Mouse (Mus musculus) forebrain, embryonic 14.5 days (tissue): ENCODE data around the gene Tmem81. TPM values are rescaled to one million over a fixed set of nuclear protein-coding genes. Genes with fewer than 3 reads are reported as not detected.
"Not testable (repeated sequence)": the region's sequence is repeated elsewhere in the genome, so short reads cannot be mapped to it uniquely, and the experiment has no call there.

Source experiments
- ATAC-seq: fragments of 200-750 bp; cut with Nextera tagmentation; 2 replicates; pipeline ENCODE4 v1.8.0; 2017; ENCODE audit warnings: mild to moderate bottlenecking, moderate library complexity
- DNase-seq: peaks from one replicate; pipeline ENCODE4 v3.0.0-alpha.2; 2015; ENCODE audit warnings: low spot score
- H3K27ac ChIP-seq: fragments of 300-500 bp; sonication (generic); 2 replicates; pipeline ENCODE4 v1.5.1; 2014; ENCODE audit warnings: low read depth, mild to moderate bottlenecking, control low read depth, low read length, moderate library complexity
- H3K27me3 ChIP-seq: fragments of 300-500 bp; sonication (generic); replicated peaks from 2 replicates; pipeline ENCODE4 v1.6.1; 2014; ENCODE audit warnings: low read length, control low read depth, mixed read lengths; ENCODE audit not compliant: control insufficient read depth, insufficient read depth
- H3K36me3 ChIP-seq: fragments of 300-500 bp; sonication (generic); 2 replicates; pipeline ENCODE4 v1.6.1; 2014; ENCODE audit warnings: low read length, control low read depth; ENCODE audit not compliant: control insufficient read depth, insufficient read depth
- H3K4me1 ChIP-seq: fragments of 300-500 bp; sonication (generic); 2 replicates; pipeline ENCODE4 v1.6.1; 2014; ENCODE audit warnings: antibody characterized with exemption, low read length, control low read depth; ENCODE audit not compliant: control insufficient read depth, insufficient read depth
- H3K4me2 ChIP-seq: fragments of 300-500 bp; sonication (generic); 2 replicates; pipeline ENCODE4 v1.6.1; 2014; ENCODE audit warnings: mild to moderate bottlenecking, control low read depth, low read length
- H3K4me3 ChIP-seq: fragments of 300-500 bp; sonication (generic); 2 replicates; pipeline ENCODE4 v1.5.1; 2014; ENCODE audit warnings: low read depth, low read length, control low read depth
- H3K9ac ChIP-seq: fragments of 300-500 bp; sonication (generic); 2 replicates; pipeline ENCODE4 v1.6.1; 2014; ENCODE audit warnings: mild to moderate bottlenecking, low read length, control low read depth, moderate library complexity
- H3K9me3 ChIP-seq: fragments of 300-500 bp; sonication (generic); replicated peaks from 2 replicates; pipeline ENCODE4 v1.6.1; 2016; ENCODE audit warnings: low read length, control low read depth, mixed read lengths; ENCODE audit not compliant: control insufficient read depth
- WGBS: fragments of 180-500 bp; shearing (Covaris S2); extraction: QIAGEN DNeasy Blood & Tissue Kit; methylation state at CpG from one replicate; pipeline ENCODE4 v1.1.7; 2014; 5-methylcytosine and 5-hydroxymethylcytosine counted together
- polyA plus RNA-seq: library from polyadenylated mRNA; unstranded; fragments of >200 nt; fragmentation: Nextera tagmentation; extraction: Ambion mirVana; gene quantifications from 2 replicates; pipeline ENCODE4 v1.2.1, GENCODE M21; 2014

Tmem81 gene
- 0.74 and 1.1 TPM in 2 replicates for polyA plus RNA-seq

DNA sequence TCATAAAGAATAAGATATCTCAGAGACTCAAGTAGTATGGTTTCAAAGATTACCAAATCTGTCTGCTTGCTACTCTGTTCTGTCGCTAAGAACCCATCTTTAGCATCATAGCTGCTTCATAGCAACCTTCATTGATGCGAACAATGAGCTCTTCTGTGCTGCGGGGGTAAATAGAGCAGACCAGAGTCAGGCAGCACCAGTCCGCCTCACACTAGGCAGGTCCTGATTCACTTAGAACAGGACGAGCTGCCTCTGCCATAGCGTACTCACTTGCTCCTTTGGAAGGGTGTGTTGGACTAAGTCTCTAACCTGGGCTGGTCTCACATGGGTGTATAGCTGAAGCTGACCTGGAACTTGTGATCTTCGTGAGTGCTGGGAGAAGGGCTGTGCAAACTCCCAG is at the start of gene Tmem81:
Gene Tmem81, plus strand, starts transcription at position 173 of the 400 bp plus-strand sequence.
- H3K36me3 ChIP-seq = peaks cover 60% of the 10 kb centered on the region
- H3K4me2 ChIP-seq = no peak within 1 kb of the TSS
- H3K27ac ChIP-seq = no peak within 1 kb of the TSS
- no peaks in the 10 kb centered on the region for H3K4me1 ChIP-seq
- no peaks in the 10 kb centered on the region for H3K27me3 ChIP-seq
- no peak within 1 kb of the TSS for H3K9ac ChIP-seq
- no peak within 1 kb of the TSS for H3K4me3 ChIP-seq
- ATAC-seq (no peak), DNase-seq (no peak)
- WGBS = 84% methylated on average over 7 of the region's 7 CpGs
- H3K9me3 ChIP-seq = no peaks in the 10 kb centered on the region

DNA sequence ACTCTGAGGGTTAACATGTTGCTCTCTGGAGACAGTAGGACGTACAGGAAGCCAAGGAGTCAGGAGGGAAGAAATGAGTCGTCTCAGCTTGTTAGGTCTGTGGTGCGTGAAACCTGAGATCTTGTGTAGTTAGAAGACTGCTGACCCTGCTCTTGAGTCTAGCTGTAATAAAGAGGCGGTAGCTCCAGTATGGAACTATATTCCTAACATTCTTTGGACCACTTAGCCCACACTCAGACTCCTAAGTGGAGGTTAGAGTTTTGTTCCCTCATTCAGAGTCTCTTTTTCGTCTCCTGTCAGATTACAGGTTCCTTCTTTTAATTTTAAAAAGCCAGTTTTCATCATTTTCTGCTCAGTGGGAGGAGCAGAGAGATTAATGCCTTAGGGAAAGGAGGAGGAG is 41.4 kb upstream of the Tmem81 start:
- Histone ChIP-seq H3K9me3 (no peaks in the 10 kb centered on the region), H3K27me3 (no peaks in the 10 kb centered on the region), H3K4me3 (no peak overlapping the region), H3K36me3 (peaks cover 50% of the 10 kb centered on the region), H3K27ac (no peak overlapping the region), H3K4me2 (no peak overlapping the region), H3K9ac (no peak overlapping the region), H3K4me1 (0 out of 2 replicates have a peak, but pooled peaks cover 2% of the 10 kb centered on the region)
- no peak for ATAC-seq
- DNase-seq = no peak
- 86% methylated on average over 5 of the region's 5 CpGs for WGBS

DNA sequence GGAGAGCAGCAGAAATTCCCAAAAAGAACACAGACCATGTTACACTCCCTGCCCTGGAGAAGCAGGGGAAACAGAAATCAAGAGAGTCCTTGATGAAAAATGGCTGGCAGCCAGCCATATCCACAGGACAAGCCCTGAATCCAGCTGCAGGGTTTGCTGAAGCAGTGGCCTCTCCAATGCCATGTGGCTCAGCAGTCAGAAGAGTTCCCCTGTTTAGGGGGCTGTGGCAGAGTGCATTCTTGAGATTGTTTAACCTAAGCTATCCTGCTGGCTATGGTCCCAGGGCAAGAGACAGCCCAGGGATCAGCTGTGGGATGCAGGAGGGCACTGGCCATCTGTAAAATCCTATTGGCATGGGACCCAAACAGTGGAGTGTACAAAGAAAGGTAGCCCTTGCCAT is 37.1 kb upstream of the Tmem81 start:
- H3K4me1 ChIP-seq = 0 out of 2 replicates have a peak, but pooled peaks cover 2% of the 10 kb centered on the region
- no peak overlapping the region for H3K4me2 ChIP-seq
- ATAC-seq = no peak
- peaks cover 28% of the 10 kb centered on the region for H3K36me3 ChIP-seq
- DNase-seq = peak; percentile 3
- no peak overlapping the region for H3K27ac ChIP-seq
- no peak overlapping the region for H3K9ac ChIP-seq
- H3K9me3 ChIP-seq = no peaks in the 10 kb centered on the region
- H3K4me3 ChIP-seq = no peak overlapping the region
- H3K27me3 ChIP-seq = no peaks in the 10 kb centered on the region

DNA sequence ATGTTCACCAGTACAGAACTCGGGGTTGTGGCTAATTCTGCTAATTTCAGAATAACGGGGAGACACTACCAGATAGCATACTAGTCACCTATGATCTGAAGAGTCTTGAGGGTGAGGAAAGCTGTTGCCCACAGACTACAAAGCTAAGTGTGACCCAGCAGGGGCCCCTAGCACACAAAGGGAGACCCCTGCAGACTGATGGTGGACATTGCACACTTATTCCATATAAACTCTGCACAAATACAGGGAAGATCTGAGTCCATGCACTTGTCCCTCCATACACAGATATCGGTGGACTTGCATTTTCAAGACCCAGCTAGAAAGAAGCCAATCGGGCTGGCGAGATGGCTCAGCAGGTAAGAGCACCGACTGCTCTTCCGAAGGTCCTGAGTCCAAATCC is 36.5 kb upstream of the Tmem81 start:
- H3K9me3 ChIP-seq = no peaks in the 10 kb centered on the region
- H3K4me3 ChIP-seq = no peak overlapping the region
- ATAC-seq (no peak), DNase-seq (peak; percentile 3)
- H3K4me2 ChIP-seq = no peak overlapping the region
- H3K36me3 ChIP-seq = peaks cover 22% of the 10 kb centered on the region
- H3K27me3 ChIP-seq = no peaks in the 10 kb centered on the region
- 0 out of 2 replicates have a peak, but pooled peaks cover 2% of the 10 kb centered on the region for H3K4me1 ChIP-seq
- WGBS = 87% methylated on average over 7 of the region's 7 CpGs
- H3K27ac ChIP-seq = no peak overlapping the region
- H3K9ac ChIP-seq = no peak overlapping the region

DNA sequence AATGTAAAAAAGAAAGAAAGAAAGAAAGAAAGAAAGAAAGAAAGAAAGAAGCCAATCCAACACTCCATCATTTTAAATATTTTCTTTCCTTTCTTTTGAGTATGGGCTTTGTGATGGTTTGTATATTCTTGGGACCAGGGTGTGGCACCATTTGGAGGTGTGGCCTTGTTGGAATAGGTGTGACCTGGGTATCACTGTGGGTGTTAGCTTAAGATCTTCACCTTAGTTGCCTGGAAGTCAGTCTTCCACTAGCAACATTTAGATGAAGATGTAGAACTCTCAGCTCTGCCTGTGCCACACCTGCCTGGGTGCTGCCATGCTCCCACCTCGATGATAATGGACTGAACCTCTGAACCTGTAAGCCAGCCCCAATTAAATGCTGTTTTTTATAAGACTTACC is 36.0 kb upstream of the Tmem81 start:
- not testable (repeated sequence) for H3K27me3 ChIP-seq, H3K9ac ChIP-seq, DNase-seq, ATAC-seq, H3K27ac ChIP-seq, H3K4me2 ChIP-seq, H3K9me3 ChIP-seq, H3K4me1 ChIP-seq, H3K4me3 ChIP-seq
- 96% methylated on average over 1 of the region's 1 CpGs for WGBS
- peaks cover 18% of the 10 kb centered on the region for H3K36me3 ChIP-seq

DNA sequence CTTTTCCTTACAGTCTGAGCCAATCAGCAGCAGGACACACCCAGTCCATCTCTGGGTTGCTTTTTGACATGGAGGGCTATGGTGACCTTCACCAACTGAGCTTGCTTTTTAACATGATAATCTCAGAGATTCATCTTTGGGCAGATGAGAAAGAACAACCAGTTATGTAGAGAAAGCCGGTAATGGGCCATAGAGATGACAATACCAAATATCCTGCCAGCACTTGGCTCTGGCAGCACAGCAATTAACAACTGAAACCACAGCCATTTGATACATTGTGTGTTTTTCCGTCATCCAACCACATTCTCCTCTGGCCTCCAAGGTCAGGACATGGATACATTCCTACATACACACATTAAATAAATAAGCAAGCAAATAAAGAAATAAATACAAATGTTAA is 35.0 kb upstream of the Tmem81 start:
- no peak overlapping the region for H3K4me2 ChIP-seq
- H3K27ac ChIP-seq = no peak overlapping the region
- no peak overlapping the region for H3K9ac ChIP-seq
- no peaks in the 10 kb centered on the region for H3K27me3 ChIP-seq
- ATAC-seq (no peak), DNase-seq (no peak)
- no peaks in the 10 kb centered on the region for H3K9me3 ChIP-seq
- peaks cover 9% of the 10 kb centered on the region for H3K36me3 ChIP-seq
- peaks cover 6% of the 10 kb centered on the region; the same call in 1 of the 2 replicates for H3K4me1 ChIP-seq
- no peak overlapping the region for H3K4me3 ChIP-seq
- 91% methylated on average over 2 of the region's 2 CpGs for WGBS

DNA sequence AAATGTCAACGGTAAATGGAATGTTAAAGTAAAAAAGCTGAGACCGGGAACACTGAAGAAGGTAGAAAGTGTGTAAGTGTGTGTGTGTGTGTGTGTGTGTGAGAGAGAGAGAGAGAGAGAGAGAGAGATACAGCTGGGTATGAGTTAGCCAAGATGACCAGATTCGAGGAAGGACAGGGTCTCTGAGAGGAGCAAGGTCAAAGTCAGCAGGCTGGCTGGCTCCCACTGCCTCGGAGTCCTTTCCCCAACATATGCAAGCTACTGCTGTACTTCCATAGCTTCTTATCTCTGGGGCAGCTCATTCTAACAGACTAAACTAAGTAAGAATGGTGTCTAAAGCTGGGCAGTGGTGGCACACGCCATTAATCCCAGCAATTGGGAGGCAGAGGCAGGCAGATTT is 34.5 kb upstream of the Tmem81 start:
- 93% methylated on average over 5 of the region's 5 CpGs for WGBS
- no peak overlapping the region for H3K4me3 ChIP-seq

DNA sequence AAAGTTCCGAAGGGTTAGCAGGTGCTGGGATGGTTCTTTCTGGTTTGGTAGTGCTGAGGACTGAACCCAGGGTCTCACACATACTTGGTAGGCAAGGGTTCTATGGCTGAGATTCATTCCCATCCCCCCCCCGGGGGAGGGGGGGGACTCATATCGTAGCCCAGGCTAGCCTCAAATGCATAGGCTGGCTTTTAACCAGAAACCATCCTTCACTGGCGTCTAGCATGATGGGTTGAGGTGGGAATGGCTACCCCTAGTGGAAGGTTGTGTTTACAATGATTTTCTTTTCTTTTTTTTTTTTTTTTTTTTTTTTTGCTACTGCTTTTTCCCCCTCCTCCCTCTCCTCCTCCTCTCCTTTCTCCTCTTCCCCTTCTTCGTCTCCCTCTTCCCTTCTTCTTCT is 33.5 kb upstream of the Tmem81 start:
- Histone ChIP-seq H3K4me3 (no peak overlapping the region), H3K27ac (no peak overlapping the region), H3K9ac (no peak overlapping the region), H3K36me3 (no peaks in the 10 kb centered on the region), H3K4me1 (peaks cover 6% of the 10 kb centered on the region; the same call in 1 of the 2 replicates), H3K4me2 (no peak overlapping the region), H3K9me3 (no peaks in the 10 kb centered on the region), H3K27me3 (no peaks in the 10 kb centered on the region)
- ATAC-seq = no peak
- peak; percentile 55 for DNase-seq
- 60% methylated on average over 5 of the region's 5 CpGs for WGBS

More for the DNA sequence above, 34.5 kb upstream of the Tmem81 start:
- H3K9ac ChIP-seq = no peak overlapping the region
- ATAC-seq = no peak
- DNase-seq = no peak
- no peak overlapping the region for H3K4me2 ChIP-seq
- H3K36me3 ChIP-seq = peaks cover 7% of the 10 kb centered on the region; the same call in 1 of the 2 replicates
- peaks cover 6% of the 10 kb centered on the region; the same call in 1 of the 2 replicates for H3K4me1 ChIP-seq
- H3K27me3 ChIP-seq = no peaks in the 10 kb centered on the region
- no peak overlapping the region for H3K27ac ChIP-seq
- no peaks in the 10 kb centered on the region for H3K9me3 ChIP-seq

DNA sequence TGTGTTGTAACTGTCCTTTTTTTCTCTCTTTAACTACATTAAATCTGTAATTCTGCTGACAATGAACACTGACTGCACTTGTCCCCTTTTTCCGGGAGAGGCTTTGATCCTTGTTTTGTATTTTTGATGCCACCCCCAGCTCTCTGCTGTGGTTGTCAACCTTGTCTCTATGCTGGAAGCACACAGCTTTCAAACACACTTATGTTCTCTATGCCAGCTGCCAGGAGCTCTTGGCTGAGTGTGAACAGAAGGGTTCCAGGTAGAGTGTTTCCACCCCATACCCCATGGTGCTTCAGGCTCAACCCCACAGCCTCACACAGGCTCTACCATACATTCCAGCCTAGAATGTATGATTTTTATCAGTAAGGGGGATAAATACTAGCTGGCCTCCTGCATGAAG is 31.5 kb upstream of the Tmem81 start:
- no peak for DNase-seq
- H3K9me3 ChIP-seq = no peaks in the 10 kb centered on the region

More for the DNA sequence above, 31.5 kb upstream of the Tmem81 start:
- whole genome bisulfite sequencing = 62% methylated on average over 1 of the region's 1 CpGs
- no peaks in the 10 kb centered on the region for H3K27me3 ChIP-seq
- H3K27ac ChIP-seq = no peak overlapping the region
- no peak for ATAC-seq
- 0 out of 2 replicates have a peak overlapping the region, but pooled peaks have one; percentile 5 for H3K9ac ChIP-seq
- H3K4me1 ChIP-seq = peaks cover 14% of the 10 kb centered on the region
- H3K4me3 ChIP-seq = no peak overlapping the region
- H3K36me3 ChIP-seq = no peaks in the 10 kb centered on the region
- no peak overlapping the region for H3K4me2 ChIP-seq
